Mouse (Mus musculus): Measurements from ENCODE around the gene Myh7b.

DNA sequence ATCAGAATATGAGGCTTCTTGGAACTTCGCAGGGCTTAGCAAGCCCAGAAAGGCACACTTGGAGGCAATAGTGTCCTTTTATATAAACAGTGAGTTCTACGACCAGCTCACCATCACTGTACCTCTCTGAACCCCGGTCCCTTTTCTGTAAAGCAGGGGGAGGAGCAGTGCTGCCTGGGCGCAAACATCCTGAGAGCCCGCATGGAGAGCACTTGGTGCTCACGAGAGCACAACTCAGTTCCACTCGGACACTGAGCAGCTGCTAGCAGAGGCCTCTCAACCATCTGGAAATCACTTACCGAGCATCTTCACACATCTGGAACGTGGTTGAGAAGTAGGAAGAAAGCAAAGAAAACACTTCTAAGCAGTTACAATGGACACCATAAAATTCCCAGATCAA is 34.4 kb upstream of the Myh7b start:
- TF ChIP-seq CTCF (IDR thresholded peaks at IDR 0.05; ENCODE audit: borderline replicate concordance, control insufficient read depth, extremely low read depth, insufficient read depth, low read length, poor library complexity): no peak
- no peak for TF ChIP-seq POLR2A (IDR thresholded peaks at IDR 0.05; ENCODE audit: control insufficient read depth, extremely low read depth, insufficient read depth, low read length, poor library complexity)
